Mouse (Mus musculus) layer of hippocampus, adult 9-10 months (tissue): ENCODE data around the gene Cdk2.

ENCODE experiments used
- DNase-seq: peaks from one replicate; pipeline ENCODE4 v3.0.0; 2022; ENCODE audit warnings: low spot score

The Cdk2 gene

GRCm38 (mm10) chr10:128655254-128655653 is 49.6 kb downstream of the Cdk2 start:
- no peak for DNase-seq

GRCm38 (mm10) chr10:128653866-128654265 is 51.0 kb downstream of the Cdk2 start:
- DNase-seq = no peak
